Mouse (Mus musculus) MEL (cell line): ENCODE results near the gene Slc25a11. TPM values are rescaled to one million over a fixed set of nuclear protein-coding genes. Genes with fewer than 3 reads are reported as not detected.

Experiments used
- DNase-seq: peaks from one replicate; pipeline ENCODE4 v3.0.0; 2011; ENCODE audit warnings: low read depth, low spot score
- H3K27ac ChIP-seq: 2 replicates; pipeline ENCODE4 v1.5.1; 2012; ENCODE audit warnings: low read depth, mild to moderate bottlenecking, control low read depth, low read length, moderate library complexity; ENCODE audit not compliant: control insufficient read depth
- H3K27me3 ChIP-seq, 2 experiments: fragments of 150-350 bp in 1 of 2; sonication (generic) in 1 of 2; 2 replicates each; pipeline ENCODE4 v1.6.1; 2012; ENCODE audit warnings: low read length in 2 of 2, mild to moderate bottlenecking in 2 of 2, improper control_type of control experiment in 1 of 2, moderate library complexity in 1 of 2; ENCODE audit not compliant: insufficient read depth in 2 of 2, control insufficient read depth in 1 of 2
- H3K36me3 ChIP-seq, 2 experiments: 2 replicates each; pipeline ENCODE4 v1.6.1; 2012 to 2014; ENCODE audit warnings: low read length in 2 of 2, improper control_type of control experiment in 1 of 2, inconsistent platforms in 1 of 2, mild to moderate bottlenecking in 1 of 2; ENCODE audit not compliant: insufficient read depth in 2 of 2, control insufficient read depth in 1 of 2
- H3K4me1 ChIP-seq, 2 experiments: fragments of 150-350 bp in 1 of 2; sonication (generic) in 1 of 2; 2 replicates each; pipeline ENCODE4 v1.6.1; 2012; ENCODE audit warnings: low read length in 2 of 2, improper control_type of control experiment in 1 of 2, mild to moderate bottlenecking in 1 of 2; ENCODE audit not compliant: insufficient read depth in 2 of 2, control insufficient read depth in 1 of 2
- H3K4me3 ChIP-seq, 2 experiments: fragments of 150-350 bp in 1 of 2; sonication (generic) in 1 of 2; 2 replicates each; pipeline ENCODE4 v1.5.1; 2012; ENCODE audit warnings: low read depth in 2 of 2, low read length in 2 of 2, mild to moderate bottlenecking in 2 of 2, moderate library complexity in 2 of 2, control low read depth in 1 of 2, improper control_type of control experiment in 1 of 2; ENCODE audit not compliant: control insufficient read depth in 1 of 2, insufficient read depth in 1 of 2
- H3K79me2 ChIP-seq: 2 replicates; pipeline ENCODE4 v1.6.1; 2012; ENCODE audit warnings: mild to moderate bottlenecking, low read length, moderate library complexity; ENCODE audit not compliant: control insufficient read depth, poor library complexity, insufficient read depth
- H3K9ac ChIP-seq: 2 replicates; pipeline ENCODE4 v1.6.1; 2012; ENCODE audit warnings: low read depth, mild to moderate bottlenecking, control low read depth, low read length, moderate library complexity; ENCODE audit not compliant: control insufficient read depth, poor library complexity, severe bottlenecking
- H3K9me3 ChIP-seq: fragments of 150-350 bp; sonication (generic); replicated peaks from 2 replicates; pipeline ENCODE4 v1.6.1; 2012; ENCODE audit warnings: mild to moderate bottlenecking, low read length, improper control_type of control experiment, moderate library complexity; ENCODE audit not compliant: insufficient read depth
- CHD1 ChIP-seq: IDR thresholded peaks from 2 replicates; pipeline ENCODE4 v1.6.1; 2012; ENCODE audit warnings: low read depth, mild to moderate bottlenecking, inconsistent platforms, low read length, improper control_type of control experiment
- CHD2 ChIP-seq: IDR thresholded peaks from 2 replicates; pipeline ENCODE4 v1.6.1; 2011; ENCODE audit warnings: low read length, improper control_type of control experiment
- CTCF ChIP-seq, 3 experiments: IDR thresholded peaks in 2 of 3; conservative IDR thresholded peaks in 1 of 3; 2 replicates each; pipeline ENCODE4 v1.5.1; 2011 to 2012; ENCODE audit warnings: low read length in 3 of 3, low read depth in 2 of 3, mild to moderate bottlenecking in 2 of 3, improper control_type of control experiment in 1 of 3, inconsistent platforms in 1 of 3, mixed read lengths in 1 of 3, moderate library complexity in 1 of 3; ENCODE audit not compliant: control insufficient read depth in 1 of 3, insufficient read depth in 1 of 3, poor library complexity in 1 of 3, severe bottlenecking in 1 of 3
- E2F4 ChIP-seq: IDR thresholded peaks from 2 replicates; pipeline ENCODE4 v1.6.1; 2011; ENCODE audit warnings: low read depth, low read length, improper control_type of control experiment, borderline replicate concordance
- ELF1 ChIP-seq: IDR thresholded peaks from 2 replicates; pipeline ENCODE4 v1.6.1; 2014; ENCODE audit warnings: low read depth, mild to moderate bottlenecking, inconsistent platforms, low read length, improper control_type of control experiment, moderate library complexity
- EP300 ChIP-seq, 2 experiments: IDR thresholded peaks; 2 replicates each; pipeline ENCODE4 v1.6.1; 2011; ENCODE audit warnings: improper control_type of control experiment in 2 of 2, low read length in 2 of 2, low read depth in 1 of 2, mild to moderate bottlenecking in 1 of 2
- ETS1 ChIP-seq: IDR thresholded peaks from 2 replicates; pipeline ENCODE4 v1.6.1; 2012; ENCODE audit warnings: low read depth, mild to moderate bottlenecking, inconsistent platforms, low read length, improper control_type of control experiment, moderate library complexity
- GABPA ChIP-seq: IDR thresholded peaks from 2 replicates; pipeline ENCODE4 v1.6.1; 2012; ENCODE audit warnings: low read depth, mild to moderate bottlenecking, inconsistent platforms, low read length, improper control_type of control experiment, moderate library complexity
- GATA1 ChIP-seq: IDR thresholded peaks from 2 replicates; pipeline ENCODE4 v1.6.1; 2011; ENCODE audit warnings: low read depth, low read length, improper control_type of control experiment
- HCFC1 ChIP-seq: IDR thresholded peaks from 2 replicates; pipeline ENCODE4 v1.6.1; 2012; ENCODE audit warnings: low read depth, mild to moderate bottlenecking, inconsistent platforms, low read length, improper control_type of control experiment, moderate library complexity
- JUND ChIP-seq: IDR thresholded peaks from 2 replicates; pipeline ENCODE4 v1.6.1; 2011; ENCODE audit warnings: low read depth, mild to moderate bottlenecking, improper control_type of control experiment, low read length
- KAT2A ChIP-seq: conservative IDR thresholded peaks from 2 replicates; pipeline ENCODE4 v1.6.1; 2012; ENCODE audit warnings: low read depth, low read length, improper control_type of control experiment, inconsistent platforms
- MAX ChIP-seq: IDR thresholded peaks from 2 replicates; pipeline ENCODE4 v1.6.1; 2011; ENCODE audit warnings: low read length, improper control_type of control experiment
- MAZ ChIP-seq: IDR thresholded peaks from 2 replicates; pipeline ENCODE4 v1.6.1; 2012; ENCODE audit warnings: low read depth, mild to moderate bottlenecking, inconsistent platforms, low read length, improper control_type of control experiment
- MEF2A ChIP-seq: IDR thresholded peaks from 2 replicates; pipeline ENCODE4 v1.6.1; 2014; ENCODE audit warnings: low read depth, mild to moderate bottlenecking, inconsistent platforms, low read length, improper control_type of control experiment; ENCODE audit not compliant: poor library complexity, insufficient replicate concordance, severe bottlenecking; ENCODE audit errors: extremely low read depth
- MYB ChIP-seq: IDR thresholded peaks from 2 replicates; pipeline ENCODE4 v1.6.1; 2011; ENCODE audit warnings: mild to moderate bottlenecking, low read depth, low read length, improper control_type of control experiment
- MYC ChIP-seq: IDR thresholded peaks from 2 replicates; pipeline ENCODE4 v1.6.1; 2011; ENCODE audit warnings: low read depth, mild to moderate bottlenecking, low read length, improper control_type of control experiment, moderate library complexity
- POLR2A ChIP-seq, 2 experiments: IDR thresholded peaks; 2 replicates each; pipeline ENCODE4 v1.6.1; 2011 to 2012; ENCODE audit warnings: low read length in 2 of 2, mild to moderate bottlenecking in 2 of 2, control low read depth in 1 of 2, improper control_type of control experiment in 1 of 2, low read depth in 1 of 2, moderate library complexity in 1 of 2; ENCODE audit not compliant: control insufficient read depth in 1 of 2, insufficient read depth in 1 of 2, poor library complexity in 1 of 2
- POLR2AphosphoS2 ChIP-seq: IDR thresholded peaks from 2 replicates; pipeline ENCODE4 v1.6.1; 2011; ENCODE audit warnings: low read length, improper control_type of control experiment
- POLR2AphosphoS5 ChIP-seq: IDR thresholded peaks from 2 replicates; pipeline ENCODE4 v1.6.1; 2012; ENCODE audit warnings: low read depth, borderline replicate concordance, mild to moderate bottlenecking, inconsistent platforms, low read length, moderate library complexity, mixed read lengths
- RAD21 ChIP-seq: IDR thresholded peaks from 2 replicates; pipeline ENCODE4 v1.6.1; 2011; ENCODE audit warnings: mild to moderate bottlenecking, low read depth, low read length, improper control_type of control experiment
- RCOR1 ChIP-seq: IDR thresholded peaks from 2 replicates; pipeline ENCODE4 v1.6.1; 2012; ENCODE audit warnings: low read depth, mild to moderate bottlenecking, inconsistent platforms, low read length, improper control_type of control experiment
- SIN3A ChIP-seq: IDR thresholded peaks from 2 replicates; pipeline ENCODE4 v1.6.1; 2012; ENCODE audit warnings: low read length, improper control_type of control experiment, inconsistent platforms
- SMC3 ChIP-seq: IDR thresholded peaks from 2 replicates; pipeline ENCODE4 v1.6.1; 2011; ENCODE audit warnings: low read depth, low read length, improper control_type of control experiment
- TBP ChIP-seq: IDR thresholded peaks from 2 replicates; pipeline ENCODE4 v1.8.0; 2011; ENCODE audit warnings: low read depth, low read length, improper control_type of control experiment
- UBTF ChIP-seq: IDR thresholded peaks from 2 replicates; pipeline ENCODE4 v1.6.1; 2012; ENCODE audit warnings: low read depth, mild to moderate bottlenecking, inconsistent platforms, low read length, improper control_type of control experiment, moderate library complexity, borderline replicate concordance; ENCODE audit not compliant: insufficient read depth
- USF1 ChIP-seq: IDR thresholded peaks from 2 replicates; pipeline ENCODE4 v1.6.1; 2014; ENCODE audit warnings: low read depth, mild to moderate bottlenecking, inconsistent platforms, low read length, improper control_type of control experiment, moderate library complexity
- USF2 ChIP-seq, 2 experiments: IDR thresholded peaks; 2 replicates each; pipeline ENCODE4 v1.6.1; 2011 to 2012; ENCODE audit warnings: improper control_type of control experiment in 2 of 2, low read length in 2 of 2, borderline replicate concordance in 1 of 2, inconsistent platforms in 1 of 2, low read depth in 1 of 2, mild to moderate bottlenecking in 1 of 2; ENCODE audit not compliant: insufficient read depth in 1 of 2
- ZC3H11A ChIP-seq: IDR thresholded peaks from 2 replicates; pipeline ENCODE4 v1.6.1; 2012; ENCODE audit warnings: low read depth, mild to moderate bottlenecking, inconsistent platforms, low read length, improper control_type of control experiment
- ZMIZ1 ChIP-seq: IDR thresholded peaks from 2 replicates; pipeline ENCODE4 v1.6.1; 2012; ENCODE audit warnings: low read depth, mild to moderate bottlenecking, inconsistent platforms, low read length, improper control_type of control experiment, moderate library complexity
- ZNF384 ChIP-seq: IDR thresholded peaks from 2 replicates; pipeline ENCODE4 v1.6.1; 2012; ENCODE audit warnings: low read depth, mild to moderate bottlenecking, inconsistent platforms, low read length, improper control_type of control experiment
- polyA plus RNA-seq, 2 experiments: library from polyadenylated mRNA; stranded (reverse) in 1 of 2; unstranded in 1 of 2; fragments of >175 nt in 1 of 2; fragments of >200 nt in 1 of 2; gene quantifications; 2 replicates each; pipeline versions ENCODE4 v1.2.1 to v1.2.4; 2012; ENCODE audit warnings: low replicate concordance in 2 of 2, low read depth in 1 of 2; ENCODE audit not compliant: insufficient read length in 2 of 2, insufficient read depth in 1 of 2, missing spikeins in 1 of 2
- total RNA-seq: library from RNA; depleted of rRNA; stranded (reverse); fragments of 300-350 nt; gene quantifications from 2 replicates; pipeline ENCODE4 v1.2.3, GENCODE M21; 2012

Slc25a11 gene
- total and polyA plus RNA-seq, 3 experiments = 96.3 to 145 (median 114) TPM

GRCm38 (mm10) chr11:70681897-70682581, 34.8 kb upstream of the Slc25a11 start:
- peak; percentile 75 for DNase-seq
- Histone ChIP-seq H3K4me1 (peaks cover 0 to 10% of the 10 kb centered on the region in 2 experiments; a peak in 3 of 4 replicates), H3K9ac (no peak overlapping the region), H3K4me3 (no peak overlapping the region), H3K9me3 (no peaks in the 10 kb centered on the region), H3K79me2 (no peaks in the 10 kb centered on the region), H3K36me3 (peaks cover 0 to 10% of the 10 kb centered on the region in 2 experiments; a peak in 2 of 4 replicates), H3K27ac (no peak overlapping the region), H3K27me3 (no peaks in the 10 kb centered on the region)
- no peak for TF ChIP-seq RCOR1
- no peak for TF ChIP-seq JUND
- no peak for TF ChIP-seq POLR2AphosphoS5
- no peak for TF ChIP-seq UBTF
- TF ChIP-seq USF1 = no peak
- TF ChIP-seq USF2 (IDR thresholded peaks at IDR 0.05; ENCODE audit: borderline replicate concordance in 1 of 2, insufficient read depth in 1 of 2, low read depth in 1 of 2, low read length in 2 of 2) = no peak
- no peak for TF ChIP-seq POLR2AphosphoS2
- no peak for TF ChIP-seq ZNF384
- TF ChIP-seq HCFC1 = no peak
- no peak for TF ChIP-seq E2F4
- no peak for TF ChIP-seq GATA1
- TF ChIP-seq EP300 (IDR thresholded peaks at IDR 0.05; ENCODE audit: low read depth in 1 of 2, low read length in 2 of 2) = no peak
- peak; percentile 6; the same call in 1 of the 2 replicates for TF ChIP-seq RAD21
- TF ChIP-seq MYC = no peak
- no peak for TF ChIP-seq MAX
- no peak for TF ChIP-seq CHD2
- no peak for TF ChIP-seq MYB
- TF ChIP-seq CTCF (IDR thresholded peaks at IDR 0.05 in 2 of 3, conservative IDR thresholded peaks at IDR 0.05 in 1 of 3; ENCODE audit: control insufficient read depth in 1 of 3, insufficient read depth in 1 of 3, low read depth in 2 of 3, low read length in 3 of 3, poor library complexity in 1 of 3, severe bottlenecking in 1 of 3) = peak in 2 of 3 experiments; percentile 34 to 56; a peak in 4 of 6 replicates
- no peak for TF ChIP-seq KAT2A
- TF ChIP-seq ETS1 = no peak
- no peak for TF ChIP-seq ZMIZ1
- TF ChIP-seq SIN3A = peak; percentile 38; the same call in 1 of the 2 replicates
- peak; percentile 47 for TF ChIP-seq SMC3
- TF ChIP-seq MAZ = peak; percentile 61; the same call in 1 of the 2 replicates
- no peak for TF ChIP-seq CHD1
- TF ChIP-seq POLR2A (IDR thresholded peaks at IDR 0.05; ENCODE audit: control insufficient read depth in 1 of 2, insufficient read depth in 1 of 2, low read depth in 1 of 2, low read length in 2 of 2, poor library complexity in 1 of 2) = no peak
- TF ChIP-seq TBP = no peak
- no peak for TF ChIP-seq ZC3H11A
- no peak for TF ChIP-seq GABPA
- TF ChIP-seq ELF1 = no peak
- TF ChIP-seq MEF2A = no peak
